Mouse (Mus musculus) midbrain, embryonic 12.5 days (tissue): Measurements from ENCODE around the gene Grid1. TPM values are rescaled to one million over a fixed set of nuclear protein-coding genes. Genes with fewer than 3 reads are reported as not detected.

ENCODE experiments used
- ATAC-seq: fragments of 200-750 bp; cut with Nextera tagmentation; 2 replicates; pipeline ENCODE4 v1.8.0; 2017; ENCODE audit warnings: low read depth, moderate TSS enrichment, moderate library complexity; ENCODE audit not compliant: low FRiP score
- H3K27ac ChIP-seq: fragments of 300-500 bp; sonication (generic); replicated peaks from 2 replicates; pipeline ENCODE4 v1.5.1; 2016; ENCODE audit warnings: mild to moderate bottlenecking
- H3K27me3 ChIP-seq: fragments of 300-500 bp; sonication (generic); 2 replicates; pipeline ENCODE4 v1.6.1; 2016; ENCODE audit warnings: mild to moderate bottlenecking
- H3K36me3 ChIP-seq: fragments of 300-500 bp; sonication (generic); 2 replicates; pipeline ENCODE4 v1.6.1; 2016
- H3K4me1 ChIP-seq: fragments of 300-500 bp; sonication (generic); 2 replicates; pipeline ENCODE4 v1.6.1; 2016
- H3K4me2 ChIP-seq: fragments of 300-500 bp; sonication (generic); replicated peaks from 2 replicates; pipeline ENCODE4 v1.6.1; 2016; ENCODE audit warnings: mild to moderate bottlenecking, moderate library complexity
- H3K4me3 ChIP-seq: fragments of 300-500 bp; sonication (generic); 2 replicates; pipeline ENCODE4 v1.5.1; 2016; ENCODE audit warnings: mild to moderate bottlenecking
- H3K9ac ChIP-seq: fragments of 300-500 bp; sonication (generic); replicated peaks from 2 replicates; pipeline ENCODE4 v1.6.1; 2016; ENCODE audit warnings: mild to moderate bottlenecking, moderate library complexity
- H3K9me3 ChIP-seq: fragments of 300-500 bp; sonication (generic); 2 replicates; pipeline ENCODE4 v1.6.1; 2016; ENCODE audit warnings: mild to moderate bottlenecking
- WGBS: fragments of 180-500 bp; shearing (Covaris S2); methylation state at CpG from one replicate; pipeline ENCODE4 v1.1.7; 2016; 5-methylcytosine and 5-hydroxymethylcytosine counted together
- polyA plus RNA-seq: library from polyadenylated mRNA; unstranded; fragments of >200 nt; fragmentation: Nextera tagmentation; extraction: Ambion mirVana; gene quantifications from 2 replicates; pipeline ENCODE4 v1.2.1, GENCODE M21; 2016

Grid1 gene
- polyA plus RNA-seq, 1 experiment from 2014 or later: 1.3 TPM

DNA sequence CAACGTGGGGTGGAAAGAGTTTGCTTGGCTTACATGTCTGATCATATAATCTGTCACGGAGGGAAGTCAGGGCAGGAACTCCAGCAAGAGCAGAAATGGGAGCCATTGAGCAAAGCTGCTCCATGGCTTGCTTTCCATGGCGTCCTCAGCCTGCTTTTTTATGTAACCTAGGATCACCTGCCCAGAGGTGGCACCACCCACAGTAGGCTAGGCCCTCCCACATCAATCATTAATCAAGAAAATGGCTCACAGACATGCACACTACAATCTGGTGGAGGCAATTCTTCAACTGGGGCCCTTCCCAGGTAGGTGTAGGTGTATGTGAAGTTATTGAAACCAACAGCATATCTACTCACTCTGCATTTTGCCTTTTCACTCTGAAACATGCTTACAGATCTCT is 287.7 kb downstream of the Grid1 start:
- peaks cover 2% of the 10 kb centered on the region; the same call in 1 of the 2 replicates for H3K4me1 ChIP-seq
- ATAC-seq: no peak
- no peaks in the 10 kb centered on the region for H3K27me3 ChIP-seq
- no peak overlapping the region for H3K4me3 ChIP-seq
- H3K9me3 ChIP-seq: no peaks in the 10 kb centered on the region
- no peak overlapping the region for H3K4me2 ChIP-seq
- WGBS: 83% methylated on average over 3 of the region's 3 CpGs
- no peak overlapping the region for H3K27ac ChIP-seq
- no peak overlapping the region for H3K9ac ChIP-seq
- H3K36me3 ChIP-seq: no peaks in the 10 kb centered on the region

GRCm38 (mm10) chr14:35110928-35111327 is 291.0 kb downstream of the Grid1 start:
- 77% methylated on average over 1 of the region's 1 CpGs for WGBS
- Histone ChIP-seq H3K27me3 (0 out of 2 replicates have a peak, but pooled peaks cover under 1% of the 10 kb centered on the region), H3K27ac (no peak overlapping the region), H3K9ac (no peak overlapping the region), H3K4me2 (no peak overlapping the region), H3K4me3 (no peak overlapping the region), H3K4me1 (peaks cover 10% of the 10 kb centered on the region), H3K9me3 (no peaks in the 10 kb centered on the region), H3K36me3 (no peaks in the 10 kb centered on the region)
- ATAC-seq: peak; percentile 54; the same call in 1 of the 2 replicates

GRCm38 (mm10) chr14:35112327-35113275 is 292.7 kb downstream of the Grid1 start:
- H3K4me1 ChIP-seq: peaks cover 10% of the 10 kb centered on the region
- H3K4me3 ChIP-seq: no peak overlapping the region
- H3K27ac ChIP-seq: no peak overlapping the region
- no peak overlapping the region for H3K9ac ChIP-seq
- 0 out of 2 replicates have a peak, but pooled peaks cover 3% of the 10 kb centered on the region for H3K27me3 ChIP-seq
- H3K4me2 ChIP-seq: no peak overlapping the region
- peak; percentile 61; the same call in 1 of the 2 replicates for ATAC-seq
- 45% methylated on average over 11 of the region's 11 CpGs for WGBS
- H3K36me3 ChIP-seq: no peaks in the 10 kb centered on the region
- H3K9me3 ChIP-seq: no peaks in the 10 kb centered on the region

- WGBS: 53% methylated on average over 2 of the region's 2 CpGs
- peak; percentile 48; the same call in 1 of the 2 replicates for ATAC-seq
- Histone ChIP-seq H3K9ac (no peak overlapping the region), H3K27me3 (0 out of 2 replicates have a peak, but pooled peaks cover 3% of the 10 kb centered on the region), H3K36me3 (no peaks in the 10 kb centered on the region), H3K27ac (no peak overlapping the region), H3K4me1 (peaks cover 10% of the 10 kb centered on the region), H3K9me3 (no peaks in the 10 kb centered on the region), H3K4me2 (no peak overlapping the region), H3K4me3 (no peak overlapping the region)
Observed at GRCm38 (mm10) chr14:35113276-35113645, 293.4 kb downstream of the Grid1 start.

- H3K9ac ChIP-seq: no peak overlapping the region
- H3K36me3 ChIP-seq: no peaks in the 10 kb centered on the region
- no peak for ATAC-seq
- no peak overlapping the region for H3K4me2 ChIP-seq
- H3K4me1 ChIP-seq: peaks cover 10% of the 10 kb centered on the region
- no peak overlapping the region for H3K4me3 ChIP-seq
- H3K27ac ChIP-seq: no peak overlapping the region
- WGBS: 58% methylated on average over 3 of the region's 3 CpGs
- H3K9me3 ChIP-seq: no peaks in the 10 kb centered on the region
- 0 out of 2 replicates have a peak, but pooled peaks cover 3% of the 10 kb centered on the region for H3K27me3 ChIP-seq
Observed at GRCm38 (mm10) chr14:35115913-35116312, 296.0 kb downstream of the Grid1 start.

GRCm38 (mm10) chr14:35120089-35120488 is 300.2 kb downstream of the Grid1 start:
- 64% methylated on average over 2 of the region's 2 CpGs for WGBS
- Histone ChIP-seq H3K4me1 (no peaks in the 10 kb centered on the region), H3K9ac (no peak overlapping the region), H3K9me3 (no peaks in the 10 kb centered on the region), H3K4me3 (no peak overlapping the region), H3K36me3 (no peaks in the 10 kb centered on the region), H3K27me3 (0 out of 2 replicates have a peak, but pooled peaks cover 3% of the 10 kb centered on the region), H3K27ac (no peak overlapping the region), H3K4me2 (no peak overlapping the region)
- no peak for ATAC-seq

GRCm38 (mm10) chr14:35120905-35121304 is 301.0 kb downstream of the Grid1 start:
- H3K4me3 ChIP-seq: no peak overlapping the region
- no peak overlapping the region for H3K9ac ChIP-seq
- H3K4me2 ChIP-seq: no peak overlapping the region
- H3K4me1 ChIP-seq: no peaks in the 10 kb centered on the region
- no peaks in the 10 kb centered on the region for H3K36me3 ChIP-seq
- H3K27ac ChIP-seq: no peak overlapping the region
- no peaks in the 10 kb centered on the region for H3K9me3 ChIP-seq
- 87% methylated on average over 4 of the region's 4 CpGs for WGBS
- H3K27me3 ChIP-seq: 0 out of 2 replicates have a peak, but pooled peaks cover 2% of the 10 kb centered on the region
- ATAC-seq: no peak

- Histone ChIP-seq H3K36me3 (no peaks in the 10 kb centered on the region), H3K27ac (no peak overlapping the region), H3K9ac (no peak overlapping the region), H3K27me3 (no peaks in the 10 kb centered on the region), H3K4me1 (no peaks in the 10 kb centered on the region), H3K4me2 (no peak overlapping the region), H3K9me3 (no peaks in the 10 kb centered on the region), H3K4me3 (no peak overlapping the region)
- 84% methylated on average over 3 of the region's 3 CpGs for WGBS
- ATAC-seq: no peak
Observed at GRCm38 (mm10) chr14:35122111-35122510, 302.2 kb downstream of the Grid1 start.

- Histone ChIP-seq H3K27ac (no peak overlapping the region), H3K4me3 (no peak overlapping the region), H3K27me3 (no peaks in the 10 kb centered on the region), H3K4me2 (no peak overlapping the region), H3K9ac (no peak overlapping the region), H3K4me1 (no peaks in the 10 kb centered on the region), H3K9me3 (no peaks in the 10 kb centered on the region), H3K36me3 (no peaks in the 10 kb centered on the region)
- no peak for ATAC-seq
- 86% methylated on average over 5 of the region's 5 CpGs for WGBS
Observed at GRCm38 (mm10) chr14:35123260-35123875, 303.5 kb downstream of the Grid1 start.

DNA sequence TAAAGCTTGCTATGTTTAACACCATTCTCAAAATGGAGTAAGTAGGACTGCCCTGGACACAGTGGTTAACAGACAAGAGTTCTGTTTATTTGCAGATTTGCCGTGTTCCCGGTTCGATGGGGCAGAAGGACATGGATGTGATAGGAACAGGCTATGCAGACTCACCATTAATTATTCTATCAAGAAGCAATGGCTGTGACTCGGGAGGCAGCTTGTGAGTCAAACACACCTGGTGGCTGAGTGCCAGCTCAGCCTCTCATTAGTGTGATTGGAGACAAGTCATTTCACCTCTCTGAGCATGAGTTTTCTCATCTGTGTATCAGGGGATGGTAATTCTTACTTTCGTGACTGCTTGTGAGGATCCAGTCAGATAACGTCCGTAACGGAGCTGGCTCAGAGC is 307.7 kb downstream of the Grid1 start:
- no peak overlapping the region for H3K4me2 ChIP-seq

GRCm38 (mm10) chr14:35135056-35135455 is 315.1 kb downstream of the Grid1 start:
- H3K9ac ChIP-seq: no peak overlapping the region
- no peaks in the 10 kb centered on the region for H3K4me1 ChIP-seq
- 84% methylated on average over 2 of the region's 2 CpGs for WGBS
- no peak overlapping the region for H3K27ac ChIP-seq
- no peak overlapping the region for H3K4me2 ChIP-seq
- no peaks in the 10 kb centered on the region for H3K27me3 ChIP-seq
- no peaks in the 10 kb centered on the region for H3K9me3 ChIP-seq
- no peak for ATAC-seq
- H3K36me3 ChIP-seq: no peaks in the 10 kb centered on the region
- no peak overlapping the region for H3K4me3 ChIP-seq

More for the DNA sequence above, 307.7 kb downstream of the Grid1 start:
- no peak for ATAC-seq
- H3K36me3 ChIP-seq: no peaks in the 10 kb centered on the region
- WGBS: 92% methylated on average over 8 of the region's 8 CpGs
- H3K27me3 ChIP-seq: no peaks in the 10 kb centered on the region
- H3K27ac ChIP-seq: no peak overlapping the region
- no peak overlapping the region for H3K4me3 ChIP-seq
- no peaks in the 10 kb centered on the region for H3K9me3 ChIP-seq
- no peaks in the 10 kb centered on the region for H3K4me1 ChIP-seq
- H3K9ac ChIP-seq: no peak overlapping the region

DNA sequence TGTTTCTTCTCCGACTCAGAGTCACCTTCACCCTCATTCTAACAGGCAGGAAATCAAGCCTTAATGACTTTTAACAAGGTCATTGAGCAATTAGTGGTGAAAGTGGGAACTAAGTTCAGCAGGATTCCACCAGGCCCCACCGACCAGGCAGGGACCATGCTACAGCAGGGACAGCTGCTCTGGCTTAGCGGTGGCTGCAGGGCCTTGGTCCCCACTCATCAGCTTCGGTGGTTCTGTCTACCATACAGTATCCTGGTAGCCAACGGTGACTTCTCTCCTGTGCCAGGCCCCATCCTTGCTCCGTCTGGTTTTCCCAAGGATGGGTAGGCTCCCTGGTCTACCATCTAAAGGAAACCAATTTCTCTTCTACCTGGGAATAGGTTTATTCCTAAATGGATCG is 318.2 kb downstream of the Grid1 start:
- no peaks in the 10 kb centered on the region for H3K4me1 ChIP-seq
- H3K4me3 ChIP-seq: no peak overlapping the region
- no peak overlapping the region for H3K4me2 ChIP-seq
- ATAC-seq: no peak
- no peaks in the 10 kb centered on the region for H3K36me3 ChIP-seq
- no peaks in the 10 kb centered on the region for H3K9me3 ChIP-seq
- no peak overlapping the region for H3K9ac ChIP-seq
- no peak overlapping the region for H3K27ac ChIP-seq
- WGBS: 82% methylated on average over 7 of the region's 7 CpGs
- no peaks in the 10 kb centered on the region for H3K27me3 ChIP-seq
